9 mouse cellular contexts compared by ENCODE assay signal in genomic region chr11:85759634-85760439, GRCm38 (mm10).
A peak's percentile ranks its signal among the peaks of the same experiment; 100 is the strongest.
DNase-seq lines count a peak whose midpoint lies in the region; ATAC-seq and TF ChIP-seq lines count a peak whose summit lies in the region.
"Had no signal": no experiment of that assay in that cellular context is flagged by ENCODE, and none has a peak within 500 bp of the region (broad histone marks: within the 10 kb centered on the region; RNA-seq: fewer than 3 reads in every experiment).

No protein-coding gene starts in this region.

- TF ChIP-seq CTCF in heart, postnatal 0 days (IDR thresholded peaks at IDR 0.05; ENCODE audit: low read depth), result no peak

- H3K27me3 ChIP-seq in heart, embryonic 11.5 days (ENCODE audit: control insufficient read depth, insufficient read depth, low read length), result peaks cover 7% of the 10 kb centered on the region
- H3K27me3 ChIP-seq in neural tube, embryonic 11.5 days (ENCODE audit: control insufficient read depth, insufficient read depth, low read length), result peaks cover 3% of the 10 kb centered on the region; the same call in 1 of the 2 replicates
- no peaks in the 10 kb centered on the region for H3K27me3 ChIP-seq in heart, postnatal 0 days (ENCODE audit: control insufficient read depth, insufficient read depth, low read length)
- no peaks in the 10 kb centered on the region for H3K27me3 ChIP-seq in stomach, embryonic 15.5 days (replicated peaks)

- WGBS in heart, embryonic 11.5 days (ENCODE audit: insufficient replicate concordance), result 62% methylated on average over 14 of the region's 14 CpGs
- WGBS in neural tube, embryonic 11.5 days, result 63% methylated on average over 14 of the region's 14 CpGs
- WGBS in heart, postnatal 0 days, result 58% methylated on average over 14 of the region's 14 CpGs
- WGBS in stomach, embryonic 15.5 days, result 55% methylated on average over 14 of the region's 14 CpGs

- H3K4me3 ChIP-seq in heart, embryonic 11.5 days (ENCODE audit: low read depth, low read length), result no peak overlapping the region
- H3K4me3 ChIP-seq in neural tube, embryonic 11.5 days (ENCODE audit: low read depth, low read length), result no peak overlapping the region
- H3K4me3 ChIP-seq in heart, postnatal 0 days (ENCODE audit: low read depth, low read length), result no peak overlapping the region
- H3K4me3 ChIP-seq in stomach, embryonic 15.5 days (replicated peaks), result no peak overlapping the region
- H3K4me3 ChIP-seq: neural tube, embryonic 12.5 days had no signal

- ATAC-seq in heart, embryonic 11.5 days (replicated peaks; ENCODE audit: insufficient number of reproducible peaks, low FRiP score, low TSS enrichment), result no peak
- ATAC-seq in neural tube, embryonic 11.5 days (ENCODE audit: insufficient read depth, low FRiP score, low TSS enrichment), result no peak
- peak; percentile 36; the same call in 1 of the 2 replicates for ATAC-seq in heart, postnatal 0 days (ENCODE audit: insufficient read depth, low read depth)
- no peak for ATAC-seq in stomach, embryonic 15.5 days (ENCODE audit: insufficient read depth, low FRiP score, low read depth)
- no peak for ATAC-seq in granulocyte monocyte progenitor cell, adult 5-6 weeks (replicated peaks; ENCODE audit: poor library complexity, severe bottlenecking)

- TF ChIP-seq EP300 in heart, postnatal 0 days (IDR thresholded peaks at IDR 0.05; ENCODE audit: low read depth), result no peak

- peak; percentile 98 for DNase-seq in heart, adult 11 months
- no peak for DNase-seq in neural tube, embryonic 11.5 days (ENCODE audit: low spot score)
- DNase-seq in neural tube, embryonic 10.5 days (ENCODE audit: extremely low spot score, low spot score), result no peak
- no peak for DNase-seq in heart, postnatal 0 days (ENCODE audit: low spot score)
- DNase-seq in ovary, postnatal 14 days (ENCODE audit: low spot score), result no peak

- H3K9me3 ChIP-seq in heart, embryonic 11.5 days (replicated peaks; ENCODE audit: control insufficient read depth, low read length), result no peaks in the 10 kb centered on the region
- no peaks in the 10 kb centered on the region for H3K9me3 ChIP-seq in neural tube, embryonic 11.5 days (ENCODE audit: control insufficient read depth, low read length)
- no peaks in the 10 kb centered on the region for H3K9me3 ChIP-seq in heart, postnatal 0 days (replicated peaks; ENCODE audit: control insufficient read depth, low read length)
- no peaks in the 10 kb centered on the region for H3K9me3 ChIP-seq in stomach, embryonic 15.5 days
- H3K9me3 ChIP-seq: neural tube, embryonic 12.5 days had no signal

- H3K4me2 ChIP-seq in heart, embryonic 11.5 days, result no peak overlapping the region
- H3K4me2 ChIP-seq in neural tube, embryonic 11.5 days (ENCODE audit: low read depth), result no peak overlapping the region
- no peak overlapping the region for H3K4me2 ChIP-seq in heart, postnatal 0 days (ENCODE audit: low read depth, low read length)
- no peak overlapping the region for H3K4me2 ChIP-seq in stomach, embryonic 15.5 days
- H3K4me2 ChIP-seq: neural tube, embryonic 12.5 days had no signal

- no peak overlapping the region for H3K9ac ChIP-seq in heart, embryonic 11.5 days (ENCODE audit: low read depth, low read length)
- H3K9ac ChIP-seq in neural tube, embryonic 11.5 days (ENCODE audit: low read length), result 0 out of 2 replicates have a peak overlapping the region, but pooled peaks have one; percentile 7
- no peak overlapping the region for H3K9ac ChIP-seq in heart, postnatal 0 days (replicated peaks; ENCODE audit: low read depth, low read length)
- H3K9ac ChIP-seq in stomach, embryonic 15.5 days, result no peak overlapping the region
- H3K9ac ChIP-seq: neural tube, embryonic 12.5 days had no signal

- H3K4me1 ChIP-seq in heart, embryonic 11.5 days (ENCODE audit: control insufficient read depth, insufficient read depth, low read length), result peaks cover 9% of the 10 kb centered on the region
- peaks cover 11% of the 10 kb centered on the region for H3K4me1 ChIP-seq in neural tube, embryonic 11.5 days (ENCODE audit: control insufficient read depth, insufficient read depth, low read length)
- peaks cover 12% of the 10 kb centered on the region; the same call in 1 of the 2 replicates for H3K4me1 ChIP-seq in heart, postnatal 0 days (ENCODE audit: control insufficient read depth, insufficient read depth)
- peaks cover 34% of the 10 kb centered on the region for H3K4me1 ChIP-seq in stomach, embryonic 15.5 days

- no peak overlapping the region for H3K27ac ChIP-seq in heart, embryonic 11.5 days (ENCODE audit: low read depth, low read length)
- H3K27ac ChIP-seq in neural tube, embryonic 11.5 days (ENCODE audit: low read depth, low read length), result peak overlapping the region; percentile 29; the same call in 1 of the 2 replicates
- H3K27ac ChIP-seq in heart, postnatal 0 days (ENCODE audit: low read depth), result peak overlapping the region; percentile 40
- H3K27ac ChIP-seq in stomach, embryonic 15.5 days, result peak overlapping the region; percentile 75
- H3K27ac ChIP-seq: neural tube, embryonic 12.5 days had no signal

- no peaks in the 10 kb centered on the region for H3K36me3 ChIP-seq in heart, embryonic 11.5 days (ENCODE audit: control insufficient read depth, insufficient read depth, low read length)
- no peaks in the 10 kb centered on the region for H3K36me3 ChIP-seq in neural tube, embryonic 11.5 days (ENCODE audit: control insufficient read depth, insufficient read depth, low read length)
- H3K36me3 ChIP-seq in heart, postnatal 0 days (replicated peaks; ENCODE audit: control insufficient read depth, insufficient read depth, low read length), result no peaks in the 10 kb centered on the region
- no peaks in the 10 kb centered on the region for H3K36me3 ChIP-seq in stomach, embryonic 15.5 days
- H3K36me3 ChIP-seq: neural tube, embryonic 12.5 days had no signal
